Mouse (Mus musculus): ENCODE measurements around the gene Slit3. TPM values are rescaled to one million over a fixed set of nuclear protein-coding genes. Genes with fewer than 3 reads are reported as not detected.

Slit3 gene
- polyA plus RNA-seq, 1 experiment from 2014 or later: 24.1 TPM

DNA sequence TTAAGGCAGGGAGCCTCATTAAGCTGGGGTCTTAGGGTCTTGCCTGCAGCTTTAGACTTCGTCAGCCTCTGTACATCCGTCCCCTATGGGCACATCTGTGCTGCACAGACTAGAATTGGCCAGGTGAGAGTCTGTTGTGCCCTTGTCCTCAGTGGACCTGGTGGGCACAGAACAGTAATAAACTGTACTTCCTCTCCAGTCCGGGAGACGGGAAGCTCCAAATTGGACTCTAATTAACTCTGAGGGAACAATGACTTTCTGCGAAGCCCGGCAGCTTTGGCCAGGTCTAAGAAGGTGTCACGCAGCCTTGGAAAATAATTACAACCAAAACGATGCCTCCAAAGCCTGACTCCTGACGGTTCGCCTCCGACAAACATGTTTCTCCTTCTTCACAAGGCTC is 155.0 kb downstream of the Slit3 start:
- DNase-seq (ENCODE audit: low spot score): no peak
- no peak overlapping the region for H3K4me3 ChIP-seq (ENCODE audit: low read depth, low read length)
- no peaks in the 10 kb centered on the region for H3K9me3 ChIP-seq (ENCODE audit: control insufficient read depth, low read length)
- no peak overlapping the region for H3K27ac ChIP-seq (replicated peaks; ENCODE audit: low read depth, low read length)
- no peaks in the 10 kb centered on the region for H3K27me3 ChIP-seq (replicated peaks; ENCODE audit: control insufficient read depth, insufficient read depth, low read length)
- no peak overlapping the region for H3K9ac ChIP-seq (ENCODE audit: low read depth, low read length)
- WGBS: 71% methylated on average over 11 of the region's 11 CpGs
- peaks cover 15% of the 10 kb centered on the region for H3K4me1 ChIP-seq (ENCODE audit: control insufficient read depth, insufficient read depth, low read length)
- H3K36me3 ChIP-seq (ENCODE audit: control insufficient read depth, insufficient read depth, low read length): no peaks in the 10 kb centered on the region
- no peak overlapping the region for H3K4me2 ChIP-seq (ENCODE audit: low read depth, low read length)
- no peak for ATAC-seq (ENCODE audit: low read depth)

DNA sequence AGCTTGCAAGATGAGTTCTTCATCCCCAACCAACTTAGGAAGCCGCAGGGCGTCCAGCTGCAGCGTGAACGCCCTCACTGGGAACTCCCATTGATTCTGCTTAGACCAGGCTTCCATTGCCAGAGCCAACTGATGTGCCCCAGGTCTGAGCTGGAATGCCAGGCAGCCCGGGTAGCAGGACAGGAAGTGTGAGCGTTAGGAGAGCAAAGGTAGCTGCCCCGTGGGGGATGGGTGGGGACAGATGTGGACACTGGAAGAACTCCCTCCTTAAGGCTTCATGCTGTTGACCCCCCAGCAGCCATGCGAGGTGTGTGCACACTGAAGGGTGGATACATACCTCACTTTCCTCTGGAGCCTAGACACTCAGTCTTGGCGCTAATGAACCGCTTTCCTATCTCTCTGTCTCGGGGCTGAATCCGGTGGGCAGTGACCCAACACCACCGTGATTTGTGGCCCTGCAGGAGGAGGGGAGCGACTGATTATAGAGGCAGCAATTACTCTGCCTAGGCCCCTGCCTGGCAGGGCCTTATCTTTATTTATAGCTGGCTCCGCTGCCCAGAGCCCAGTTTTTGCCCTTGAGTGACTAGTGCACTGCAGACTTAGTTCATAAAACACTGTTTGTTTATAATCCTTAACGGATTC is 157.2 kb downstream of the Slit3 start:
- no peak overlapping the region for H3K27ac ChIP-seq (replicated peaks; ENCODE audit: low read depth, low read length)
- no peak overlapping the region for H3K4me2 ChIP-seq (ENCODE audit: low read depth, low read length)
- no peaks in the 10 kb centered on the region for H3K36me3 ChIP-seq (ENCODE audit: control insufficient read depth, insufficient read depth, low read length)
- peaks cover 18% of the 10 kb centered on the region for H3K4me1 ChIP-seq (ENCODE audit: control insufficient read depth, insufficient read depth, low read length)
- H3K9me3 ChIP-seq (ENCODE audit: control insufficient read depth, low read length): no peaks in the 10 kb centered on the region
- no peaks in the 10 kb centered on the region for H3K27me3 ChIP-seq (replicated peaks; ENCODE audit: control insufficient read depth, insufficient read depth, low read length)
- H3K9ac ChIP-seq (ENCODE audit: low read depth, low read length): no peak overlapping the region
- 72% methylated on average over 16 of the region's 16 CpGs for WGBS
- DNase-seq (ENCODE audit: low spot score) (no peak), ATAC-seq (ENCODE audit: low read depth) (no peak)
- no peak overlapping the region for H3K4me3 ChIP-seq (ENCODE audit: low read depth, low read length)

DNA sequence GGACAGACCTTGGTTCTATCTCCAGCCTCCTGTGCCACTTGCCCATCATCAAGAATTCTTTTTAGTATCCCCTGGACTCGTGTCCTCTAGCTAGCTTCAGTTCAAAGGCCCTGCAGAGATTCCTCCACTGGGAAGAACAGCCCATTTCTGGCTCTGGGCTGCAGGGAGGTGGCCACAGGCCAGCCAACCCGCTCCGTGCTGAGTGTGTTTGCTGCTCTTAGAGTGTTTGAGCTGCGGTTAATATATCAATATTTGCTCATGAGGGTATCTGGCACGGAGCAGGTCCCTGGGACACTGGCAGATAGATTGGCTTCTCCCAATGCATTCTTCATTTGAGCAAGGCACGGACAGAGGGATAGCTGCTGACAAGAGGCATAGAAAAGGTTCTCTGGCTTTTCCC is 159.8 kb downstream of the Slit3 start:
- WGBS: 74% methylated on average over 6 of the region's 6 CpGs
- H3K36me3 ChIP-seq (ENCODE audit: control insufficient read depth, insufficient read depth, low read length): no peaks in the 10 kb centered on the region
- no peak overlapping the region for H3K9ac ChIP-seq (ENCODE audit: low read depth, low read length)
- H3K9me3 ChIP-seq (ENCODE audit: control insufficient read depth, low read length): no peaks in the 10 kb centered on the region
- H3K4me1 ChIP-seq (ENCODE audit: control insufficient read depth, insufficient read depth, low read length): peaks cover 19% of the 10 kb centered on the region
- H3K4me2 ChIP-seq (ENCODE audit: low read depth, low read length): no peak overlapping the region
- no peak overlapping the region for H3K4me3 ChIP-seq (ENCODE audit: low read depth, low read length)
- H3K27me3 ChIP-seq (replicated peaks; ENCODE audit: control insufficient read depth, insufficient read depth, low read length): no peaks in the 10 kb centered on the region
- no peak overlapping the region for H3K27ac ChIP-seq (replicated peaks; ENCODE audit: low read depth, low read length)
- no peak for DNase-seq (ENCODE audit: low spot score)
- no peak for ATAC-seq (ENCODE audit: low read depth)

DNA sequence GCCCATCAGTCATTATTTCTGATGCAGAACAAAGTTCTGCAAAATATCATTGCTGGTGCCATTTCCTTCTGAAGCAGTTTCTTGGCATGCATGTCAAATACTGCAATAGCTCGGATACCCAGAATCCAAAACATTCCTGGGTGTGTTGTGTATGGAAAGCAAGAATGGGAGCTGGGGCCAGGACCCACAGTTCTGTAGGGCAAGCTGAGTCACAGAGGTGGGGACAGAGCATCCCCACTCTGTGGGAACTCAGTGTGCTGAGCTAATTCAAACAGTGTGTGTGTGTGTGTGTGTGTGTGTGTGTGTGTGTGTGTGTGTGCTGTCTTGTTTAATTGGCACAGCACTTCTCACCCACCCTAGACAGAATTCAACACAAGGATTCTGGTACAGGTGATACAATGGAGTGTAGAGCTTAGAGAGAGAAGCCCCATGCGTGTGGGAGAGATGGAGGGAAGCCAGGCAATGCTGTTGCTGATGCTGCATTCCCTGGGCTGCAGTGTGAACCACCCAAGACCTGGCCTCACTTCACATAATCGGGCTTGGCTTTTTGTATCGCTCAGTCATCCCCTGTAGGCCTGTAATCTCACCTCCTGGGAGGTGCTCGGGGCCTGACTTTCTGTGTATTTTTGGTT is 161.1 kb downstream of the Slit3 start:
- H3K9me3 ChIP-seq (ENCODE audit: control insufficient read depth, low read length): no peaks in the 10 kb centered on the region
- no peak overlapping the region for H3K27ac ChIP-seq (replicated peaks; ENCODE audit: low read depth, low read length)
- H3K27me3 ChIP-seq (replicated peaks; ENCODE audit: control insufficient read depth, insufficient read depth, low read length): no peaks in the 10 kb centered on the region
- no peaks in the 10 kb centered on the region for H3K36me3 ChIP-seq (ENCODE audit: control insufficient read depth, insufficient read depth, low read length)
- DNase-seq (ENCODE audit: low spot score) (no peak), ATAC-seq (ENCODE audit: low read depth) (no peak)
- peaks cover 19% of the 10 kb centered on the region for H3K4me1 ChIP-seq (ENCODE audit: control insufficient read depth, insufficient read depth, low read length)
- no peak overlapping the region for H3K4me2 ChIP-seq (ENCODE audit: low read depth, low read length)
- WGBS: 59% methylated on average over 5 of the region's 5 CpGs
- no peak overlapping the region for H3K9ac ChIP-seq (ENCODE audit: low read depth, low read length)
- no peak overlapping the region for H3K4me3 ChIP-seq (ENCODE audit: low read depth, low read length)

DNA sequence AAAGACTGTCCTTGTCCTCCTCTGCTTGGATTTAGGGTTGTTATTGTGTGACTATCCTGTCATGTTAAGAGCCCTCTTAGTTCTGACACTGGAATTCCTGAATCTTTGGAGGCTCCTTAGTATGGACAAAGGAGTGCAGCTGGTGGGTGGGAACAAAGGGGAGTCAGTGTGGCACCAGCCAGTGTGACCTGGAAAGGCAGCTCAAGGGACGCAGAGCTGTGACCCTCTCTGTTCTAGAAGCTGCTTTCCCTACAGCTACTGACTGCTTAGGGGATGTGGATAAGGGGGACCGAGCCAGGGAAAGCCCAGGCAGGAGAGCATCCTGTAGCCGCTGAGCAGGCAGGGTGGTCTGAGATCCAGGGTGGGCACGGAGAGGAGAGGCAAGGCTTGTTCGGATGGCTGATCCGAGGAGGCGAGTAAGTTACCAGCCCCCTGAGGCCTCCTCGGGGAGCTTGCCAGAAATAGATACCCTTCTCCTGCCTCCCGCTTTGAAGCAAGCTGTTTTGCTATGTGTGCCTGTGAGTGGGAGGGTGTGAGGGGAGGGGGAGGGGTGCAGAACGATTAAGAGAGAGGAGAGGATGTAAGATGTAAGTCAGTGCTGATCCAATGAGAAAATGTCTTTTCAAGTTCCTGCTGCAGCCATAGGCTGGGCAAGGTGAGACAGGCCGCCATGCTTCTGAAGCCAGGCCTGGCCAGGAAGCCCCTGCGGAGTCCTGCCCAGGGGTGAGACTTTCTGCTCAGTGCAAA is 162.0 kb downstream of the Slit3 start:
- ATAC-seq (ENCODE audit: low read depth) (peak; percentile 76), DNase-seq (ENCODE audit: low spot score) (peak; percentile 77)
- Histone ChIP-seq H3K9ac (ENCODE audit: low read depth, low read length) (0 out of 2 replicates have a peak overlapping the region, but pooled peaks have one; percentile 37), H3K27me3 (replicated peaks; ENCODE audit: control insufficient read depth, insufficient read depth, low read length) (no peaks in the 10 kb centered on the region), H3K27ac (replicated peaks; ENCODE audit: low read depth, low read length) (no peak overlapping the region; the same call in 1 of the 2 replicates), H3K4me2 (ENCODE audit: low read depth, low read length) (peak overlapping the region; percentile 26), H3K4me1 (ENCODE audit: control insufficient read depth, insufficient read depth, low read length) (peaks cover 19% of the 10 kb centered on the region), H3K36me3 (ENCODE audit: control insufficient read depth, insufficient read depth, low read length) (no peaks in the 10 kb centered on the region), H3K4me3 (ENCODE audit: low read depth, low read length) (no peak overlapping the region), H3K9me3 (ENCODE audit: control insufficient read depth, low read length) (no peaks in the 10 kb centered on the region)
- WGBS: 11% methylated on average over 12 of the region's 12 CpGs

DNA sequence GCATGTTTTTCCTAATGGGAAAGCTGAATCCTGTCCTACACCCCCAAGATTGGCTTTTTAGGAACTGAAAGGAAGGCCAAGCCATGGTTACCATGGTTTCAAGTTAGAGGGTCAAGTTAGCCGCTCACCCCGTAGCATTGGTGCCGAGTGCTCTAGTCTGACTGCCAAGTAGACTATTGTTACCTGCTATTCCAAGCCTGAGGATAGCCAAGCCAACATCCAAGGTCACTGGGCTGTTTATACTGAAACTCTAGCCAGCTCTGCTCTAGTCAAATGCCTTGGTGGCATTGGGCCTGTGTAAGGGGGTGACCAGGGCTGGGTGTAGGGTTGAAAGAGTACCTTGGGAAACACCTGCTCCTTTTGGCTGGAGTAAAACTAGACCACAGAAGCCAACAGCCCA is 162.7 kb downstream of the Slit3 start:
- WGBS: 76% methylated on average over 3 of the region's 3 CpGs

DNA sequence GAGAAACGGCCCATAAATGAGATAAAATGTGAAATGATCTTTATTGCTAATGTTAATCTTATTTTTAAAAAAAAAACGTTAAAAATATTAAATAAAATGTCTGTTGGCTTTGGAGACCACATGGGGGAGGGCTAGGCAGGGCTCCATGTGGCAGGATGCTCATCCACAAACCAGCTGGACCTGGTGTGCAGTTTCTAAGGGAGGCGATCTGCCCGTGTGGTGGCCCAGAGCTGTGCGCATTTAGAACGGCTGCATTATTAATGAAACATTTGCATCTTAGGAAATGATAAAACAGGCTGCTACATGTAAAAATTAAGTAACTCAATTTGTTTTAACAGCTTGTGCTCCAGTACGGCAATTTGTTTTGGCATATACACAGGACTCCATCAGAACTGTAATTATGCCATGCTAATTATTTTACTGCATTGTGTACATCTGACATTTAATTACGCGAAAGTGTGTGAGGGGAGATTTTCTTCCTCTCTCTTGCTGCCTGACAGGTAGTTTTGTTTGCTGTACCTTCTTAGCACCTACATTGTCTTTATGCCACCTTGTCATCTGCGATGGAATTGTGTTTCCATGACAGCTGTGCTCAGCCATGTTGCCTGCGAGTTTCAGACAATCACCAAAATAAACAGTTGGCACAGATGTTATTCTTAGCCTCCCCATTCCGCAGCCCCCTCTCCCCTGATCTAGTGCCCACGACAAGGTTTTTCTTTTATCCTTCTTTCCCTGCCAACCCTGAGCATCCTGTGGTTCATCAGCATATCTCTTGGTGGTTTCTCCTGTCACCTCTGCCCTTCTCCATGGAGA is 165.8 kb downstream of the Slit3 start:
- ATAC-seq (ENCODE audit: low read depth) (no peak), DNase-seq (ENCODE audit: low spot score) (no peak)
- H3K4me2 ChIP-seq (ENCODE audit: low read depth, low read length): no peak overlapping the region
- no peak overlapping the region for H3K9ac ChIP-seq (ENCODE audit: low read depth, low read length)
- H3K36me3 ChIP-seq (ENCODE audit: control insufficient read depth, insufficient read depth, low read length): no peaks in the 10 kb centered on the region
- no peaks in the 10 kb centered on the region for H3K9me3 ChIP-seq (ENCODE audit: control insufficient read depth, low read length)
- no peak overlapping the region for H3K27ac ChIP-seq (replicated peaks; ENCODE audit: low read depth, low read length)
- H3K4me1 ChIP-seq (ENCODE audit: control insufficient read depth, insufficient read depth, low read length): peaks cover 16% of the 10 kb centered on the region
- H3K4me3 ChIP-seq (ENCODE audit: low read depth, low read length): no peak overlapping the region
- 71% methylated on average over 13 of the region's 13 CpGs for WGBS
- H3K27me3 ChIP-seq (replicated peaks; ENCODE audit: control insufficient read depth, insufficient read depth, low read length): no peaks in the 10 kb centered on the region

More for the DNA sequence above, 162.7 kb downstream of the Slit3 start:
- Histone ChIP-seq H3K9ac (ENCODE audit: low read depth, low read length) (no peak overlapping the region), H3K4me2 (ENCODE audit: low read depth, low read length) (no peak overlapping the region), H3K27ac (replicated peaks; ENCODE audit: low read depth, low read length) (no peak overlapping the region), H3K4me3 (ENCODE audit: low read depth, low read length) (no peak overlapping the region), H3K36me3 (ENCODE audit: control insufficient read depth, insufficient read depth, low read length) (no peaks in the 10 kb centered on the region), H3K4me1 (ENCODE audit: control insufficient read depth, insufficient read depth, low read length) (peaks cover 19% of the 10 kb centered on the region), H3K9me3 (ENCODE audit: control insufficient read depth, low read length) (no peaks in the 10 kb centered on the region), H3K27me3 (replicated peaks; ENCODE audit: control insufficient read depth, insufficient read depth, low read length) (no peaks in the 10 kb centered on the region)
- DNase-seq (ENCODE audit: low spot score): no peak
- no peak for ATAC-seq (ENCODE audit: low read depth)

DNA sequence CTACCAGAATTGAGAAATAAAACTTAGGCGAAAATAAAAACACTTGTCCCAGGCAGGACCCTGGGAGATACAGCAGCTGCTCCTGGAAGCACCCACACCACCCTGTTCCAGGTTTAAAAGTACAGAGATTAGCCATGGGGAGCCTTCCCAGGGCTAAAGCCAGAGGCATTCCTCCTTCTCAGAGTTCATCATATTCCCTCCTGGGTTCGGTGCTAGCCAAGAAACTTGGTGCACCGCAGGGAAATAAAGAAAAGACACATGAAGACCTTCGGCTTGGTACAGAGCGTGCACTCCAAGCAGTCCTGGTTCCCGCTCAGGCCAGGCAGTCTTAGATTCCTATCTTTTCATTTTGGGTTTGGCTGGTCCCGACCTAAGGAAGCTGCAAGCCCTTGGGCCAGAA is 167.0 kb downstream of the Slit3 start:
- H3K27me3 ChIP-seq (replicated peaks; ENCODE audit: control insufficient read depth, insufficient read depth, low read length): no peaks in the 10 kb centered on the region
- WGBS: 76% methylated on average over 7 of the region's 7 CpGs
- H3K4me3 ChIP-seq (ENCODE audit: low read depth, low read length): no peak overlapping the region
- H3K9me3 ChIP-seq (ENCODE audit: control insufficient read depth, low read length): no peaks in the 10 kb centered on the region
- H3K4me2 ChIP-seq (ENCODE audit: low read depth, low read length): no peak overlapping the region
- DNase-seq (ENCODE audit: low spot score) (no peak), ATAC-seq (ENCODE audit: low read depth) (no peak)
- H3K4me1 ChIP-seq (ENCODE audit: control insufficient read depth, insufficient read depth, low read length): peaks cover 4% of the 10 kb centered on the region
- no peak overlapping the region for H3K9ac ChIP-seq (ENCODE audit: low read depth, low read length)
- H3K36me3 ChIP-seq (ENCODE audit: control insufficient read depth, insufficient read depth, low read length): no peaks in the 10 kb centered on the region
- no peak overlapping the region for H3K27ac ChIP-seq (replicated peaks; ENCODE audit: low read depth, low read length)
